Mouse (Mus musculus) ovary, postnatal 10 days (tissue): Measurements from ENCODE around the gene Gk2.

Experiments used
- DNase-seq: peaks from one replicate; pipeline ENCODE4 v3.0.0; 2022; ENCODE audit warnings: low spot score

The Gk2 gene

GRCm38 (mm10) chr5:97456816-97457215, at the start of gene Gk2:
TSS of gene Gk2 (minus strand) at chr5:97457021.
- no peak for DNase-seq

- no peak for DNase-seq
Measured at GRCm38 (mm10) chr5:97498041-97498440, 41.2 kb upstream of the Gk2 start.

GRCm38 (mm10) chr5:97495488-97496092, 38.8 kb upstream of the Gk2 start:
- DNase-seq: no peak

GRCm38 (mm10) chr5:97493421-97493820, 36.6 kb upstream of the Gk2 start:
- no peak for DNase-seq

- DNase-seq: no peak
Measured at GRCm38 (mm10) chr5:97486141-97486540, 29.3 kb upstream of the Gk2 start.

GRCm38 (mm10) chr5:97479991-97480390, 23.2 kb upstream of the Gk2 start:
- no peak for DNase-seq

- DNase-seq: no peak
Measured at GRCm38 (mm10) chr5:97467246-97467645, 10.4 kb upstream of the Gk2 start.

- no peak for DNase-seq
Measured at GRCm38 (mm10) chr5:97466430-97467158, 9.8 kb upstream of the Gk2 start.

- no peak for DNase-seq
Measured at GRCm38 (mm10) chr5:97465956-97466355, 9.1 kb upstream of the Gk2 start.

- DNase-seq: no peak
Measured at GRCm38 (mm10) chr5:97462856-97463255, 6.0 kb upstream of the Gk2 start.

- no peak for DNase-seq
Measured at GRCm38 (mm10) chr5:97451451-97451850, 5.4 kb downstream of the Gk2 start.

- no peak for DNase-seq
Measured at GRCm38 (mm10) chr5:97444191-97444590, 12.6 kb downstream of the Gk2 start.

GRCm38 (mm10) chr5:97432512-97432911, 24.3 kb downstream of the Gk2 start:
- DNase-seq: no peak

GRCm38 (mm10) chr5:97429976-97430375, 26.8 kb downstream of the Gk2 start:
- no peak for DNase-seq

GRCm38 (mm10) chr5:97421669-97422068, 35.2 kb downstream of the Gk2 start:
- no peak for DNase-seq

GRCm38 (mm10) chr5:97417185-97417584, 39.6 kb downstream of the Gk2 start:
- no peak for DNase-seq

- DNase-seq: no peak
Measured at GRCm38 (mm10) chr5:97415837-97416236, 41.0 kb downstream of the Gk2 start.

GRCm38 (mm10) chr5:97413716-97414115, 43.1 kb downstream of the Gk2 start:
- no peak for DNase-seq

- DNase-seq: no peak
Measured at GRCm38 (mm10) chr5:97410190-97410589, 46.6 kb downstream of the Gk2 start.

GRCm38 (mm10) chr5:97409234-97409704, 47.6 kb downstream of the Gk2 start:
- no peak for DNase-seq
